ENCODE assay signal across 18 mouse cellular contexts in the genomic region with DNA sequence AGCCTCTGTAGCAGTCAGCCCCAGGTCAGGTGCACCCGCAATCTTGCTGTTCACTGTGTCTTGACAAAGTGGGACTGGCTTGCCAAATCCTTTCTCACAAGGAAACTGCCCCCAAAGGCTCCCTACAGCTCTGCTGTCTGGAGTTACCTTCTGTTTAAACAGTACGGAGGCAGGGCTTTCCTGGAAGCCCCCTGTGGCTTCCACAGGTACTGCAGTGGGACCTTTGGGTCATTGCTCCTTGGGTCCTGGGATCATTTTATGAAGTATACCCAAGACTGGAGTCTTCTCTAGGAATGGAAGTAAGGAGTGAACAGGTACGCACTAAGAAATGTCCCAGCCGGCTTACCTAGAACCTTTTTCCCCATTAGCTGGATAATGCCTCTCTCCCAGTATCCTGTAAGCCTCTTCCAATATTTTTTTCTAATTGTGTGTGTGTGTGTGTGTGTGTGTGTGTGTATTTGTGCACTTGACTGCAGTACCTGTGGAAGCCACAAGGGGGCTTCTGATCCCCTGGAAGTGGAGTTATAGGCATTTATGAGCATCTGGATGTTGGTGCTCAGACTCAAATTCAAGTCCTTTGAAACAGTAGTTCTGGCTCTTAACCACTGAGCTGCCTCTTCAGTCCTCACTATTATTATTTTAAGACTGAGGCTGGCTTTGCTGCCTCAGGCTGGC. TPM values are rescaled to one million over a fixed set of nuclear protein-coding genes. Genes with fewer than 3 reads are reported as not detected.
DNase-seq lines count a peak whose midpoint lies in the region; ATAC-seq and TF ChIP-seq lines count a peak whose summit lies in the region.
"Had no signal": no experiment of that assay in that cellular context is flagged by ENCODE, and none has a peak within 500 bp of the region (broad histone marks: within the 10 kb centered on the region; RNA-seq: fewer than 3 reads in every experiment).

No protein-coding gene starts in this region.

- in situ Hi-C loops in ES-E14 (cut with MboI; ENCODE audit: low sequenced_read_pairs in 2 of 2, unreplicated experiment in 2 of 2): no loop called here

- ATAC-seq in forebrain, postnatal 0 days: no peak
- ATAC-seq in forebrain, embryonic 13.5 days: no peak
- no peak for ATAC-seq in lung, embryonic 14.5 days (ENCODE audit: insufficient read depth)
- ATAC-seq: forebrain, embryonic 16.5 days had no signal

- H3K4me1 ChIP-seq in forebrain, postnatal 0 days (ENCODE audit: insufficient read depth): no peaks in the 10 kb centered on the region
- peaks cover 5% of the 10 kb centered on the region; the same call in 1 of the 2 replicates for H3K4me1 ChIP-seq in forebrain, embryonic 13.5 days
- H3K4me1 ChIP-seq in lung, embryonic 14.5 days (ENCODE audit: insufficient read depth): no peaks in the 10 kb centered on the region
- H3K4me1 ChIP-seq in ES-E14 (ENCODE audit: control insufficient read depth in 2 of 2, insufficient read depth in 2 of 2, low read length in 2 of 2, poor library complexity in 1 of 2): peaks cover 2 to 13% of the 10 kb centered on the region in 2 experiments; a peak in 2 of 4 replicates

- H3K4me3 ChIP-seq in forebrain, postnatal 0 days (ENCODE audit: low read depth, low read length): no peak overlapping the region
- H3K4me3 ChIP-seq in forebrain, embryonic 13.5 days: no peak overlapping the region
- H3K4me3 ChIP-seq in lung, embryonic 14.5 days (ENCODE audit: low read depth, low read length): no peak overlapping the region
- H3K4me3 ChIP-seq in ES-E14 (ENCODE audit: insufficient read depth in 1 of 2, low read depth in 1 of 2, low read length in 2 of 2, poor library complexity in 1 of 2, severe bottlenecking in 1 of 2): no peak overlapping the region
- H3K4me3 ChIP-seq in left cerebral cortex, adult 2 months: no peak overlapping the region
- H3K4me3 ChIP-seq: limb, embryonic 13.5 days had no signal

- H3K27ac ChIP-seq in forebrain, postnatal 0 days (ENCODE audit: low read depth, low read length): no peak overlapping the region
- no peak overlapping the region for H3K27ac ChIP-seq in forebrain, embryonic 13.5 days
- H3K27ac ChIP-seq in lung, embryonic 14.5 days (ENCODE audit: low read depth): no peak overlapping the region
- no peak overlapping the region for H3K27ac ChIP-seq in ES-E14 (ENCODE audit: insufficient read depth, low read depth, low read length, poor library complexity, severe bottlenecking)
- H3K27ac ChIP-seq in left cerebral cortex, adult 2 months: no peak overlapping the region
- H3K27ac ChIP-seq: limb, embryonic 13.5 days had no signal

- peak; percentile 40; the same call in 1 of the 2 replicates for TF ChIP-seq CTCF in forebrain, postnatal 0 days (IDR thresholded peaks at IDR 0.05; ENCODE audit: low read depth)
- peak; percentile 43; the same call in 1 of the 2 replicates for TF ChIP-seq CTCF in lung, embryonic 14.5 days (IDR thresholded peaks at IDR 0.05; ENCODE audit: low read depth)
- TF ChIP-seq CTCF in left cerebral cortex, adult 2 months (IDR thresholded peaks at IDR 0.05): no peak; the same call in 1 of the 2 replicates

- H3K9me3 ChIP-seq in forebrain, postnatal 0 days (ENCODE audit: low read length): no peaks in the 10 kb centered on the region
- no peaks in the 10 kb centered on the region for H3K9me3 ChIP-seq in forebrain, embryonic 13.5 days (replicated peaks)
- H3K9me3 ChIP-seq in lung, embryonic 14.5 days (ENCODE audit: low read depth, low read length): no peaks in the 10 kb centered on the region; the same call in 1 of the 2 replicates
- no peaks in the 10 kb centered on the region for H3K9me3 ChIP-seq in ES-E14 (ENCODE audit: control insufficient read depth, insufficient read depth, low read depth, low read length)
- H3K9me3 ChIP-seq: limb, embryonic 13.5 days had no signal

- H3K4me2 ChIP-seq in forebrain, postnatal 0 days (ENCODE audit: low read depth): no peak overlapping the region
- H3K4me2 ChIP-seq in forebrain, embryonic 13.5 days: no peak overlapping the region
- H3K4me2 ChIP-seq in lung, embryonic 14.5 days: no peak overlapping the region
- H3K4me2 ChIP-seq: heart, embryonic 11.5 days; limb, embryonic 13.5 days had no signal

- no peaks in the 10 kb centered on the region for H3K36me3 ChIP-seq in forebrain, postnatal 0 days (ENCODE audit: insufficient read depth)
- H3K36me3 ChIP-seq in forebrain, embryonic 13.5 days (ENCODE audit: poor library complexity, severe bottlenecking): no peaks in the 10 kb centered on the region
- H3K36me3 ChIP-seq in lung, embryonic 14.5 days (ENCODE audit: insufficient read depth): no peaks in the 10 kb centered on the region
- no peaks in the 10 kb centered on the region for H3K36me3 ChIP-seq in ES-E14 (ENCODE audit: control insufficient read depth, insufficient read depth, low read length, poor library complexity, severe bottlenecking)
- H3K36me3 ChIP-seq: limb, embryonic 13.5 days had no signal

- no peak for DNase-seq in forebrain, postnatal 0 days
- no peak for DNase-seq in lung, embryonic 14.5 days
- no peak for DNase-seq in lung, postnatal 4 days
- DNase-seq in ES-E14 (ENCODE audit: low read depth, low spot score): peak; percentile 44
- DNase-seq in naive thymus-derived CD4-positive, alpha-beta T cell, adult 2 months (ENCODE audit: low read depth): peak; percentile 29
- no peak for DNase-seq in left cerebral cortex, postnatal 36 days (ENCODE audit: low spot score in 2 of 2)
- no peak for DNase-seq in left cerebral cortex, adult 2 months (ENCODE audit: extremely low spot score in 1 of 2, low spot score in 2 of 2)
- DNase-seq: adrenal gland, postnatal 25 days; cerebellum, adult 11 months; gastrocnemius, postnatal 25 days; heart, postnatal 4 days; kidney, adult 11 months; thymus, postnatal 25 days had no signal

- 90% methylated on average over 4 of the region's 4 CpGs for WGBS in forebrain, postnatal 0 days
- 88% methylated on average over 4 of the region's 4 CpGs for WGBS in forebrain, embryonic 13.5 days
- 90% methylated on average over 4 of the region's 4 CpGs for WGBS in lung, embryonic 14.5 days

- no peaks in the 10 kb centered on the region for H3K27me3 ChIP-seq in forebrain, postnatal 0 days (ENCODE audit: insufficient read depth, low read length)
- no peaks in the 10 kb centered on the region for H3K27me3 ChIP-seq in forebrain, embryonic 13.5 days
- no peaks in the 10 kb centered on the region; the same call in 1 of the 2 replicates for H3K27me3 ChIP-seq in lung, embryonic 14.5 days (ENCODE audit: insufficient read depth, low read length)
- H3K27me3 ChIP-seq: limb, embryonic 13.5 days had no signal

- intact Hi-C loops in left cerebral cortex, postnatal 36 days (cut with DNase I): no loop called here
- intact Hi-C loops in left cerebral cortex, adult 2 months (cut with DNase I): no loop called here

- H3K9ac ChIP-seq in forebrain, postnatal 0 days: no peak overlapping the region
- H3K9ac ChIP-seq in forebrain, embryonic 13.5 days: no peak overlapping the region
- H3K9ac ChIP-seq in lung, embryonic 14.5 days: no peak overlapping the region
- H3K9ac ChIP-seq in ES-E14 (ENCODE audit: insufficient read depth, low read depth, low read length, poor library complexity, severe bottlenecking): no peak overlapping the region
- H3K9ac ChIP-seq: limb, embryonic 13.5 days had no signal

TF ChIP-seq in ES-E14, 5 proteins besides CTCF, POLR2A, EP300 and RAD21:
- TF ChIP-seq HCFC1 (IDR thresholded peaks at IDR 0.05; ENCODE audit: borderline replicate concordance, insufficient read depth, low read length) (no peak), ZNF384 (IDR thresholded peaks at IDR 0.05; ENCODE audit: low read depth, low read length) (peak; percentile 69), ZC3H11A (IDR thresholded peaks at IDR 0.05; ENCODE audit: borderline replicate concordance, low read depth, low read length) (0 out of 2 replicates have a peak, but pooled peaks have one; percentile 21), CHD2 (IDR thresholded peaks at IDR 0.05; ENCODE audit: low read depth, low read length) (no peak), MAFK (IDR thresholded peaks at IDR 0.05; ENCODE audit: insufficient read depth, low read depth, low read length) (no peak)
TF ChIP-seq in ES-E14: peak in this region for 2.

RNA-seq across cellular contexts. Expression of a gene that starts 28.0 kb away (rescaled TPM):
- 2.6 and 3.8 TPM in 2 replicates for total RNA-seq in forebrain, postnatal 0 days (2014; rRNA removed)
- 2.3 and 2.6 TPM in 2 replicates for polyA plus RNA-seq in forebrain, postnatal 0 days (2015; fragmentation: Nextera tagmentation; extraction: Ambion mirVana)
- polyA plus RNA-seq in forebrain, embryonic 13.5 days (2015; fragmentation: Nextera tagmentation; extraction: Ambion mirVana): 1.4 and 1.8 TPM in 2 replicates
- 7.5 and 9.1 TPM in 2 replicates for polyA plus RNA-seq in lung, embryonic 14.5 days (2014; fragmentation: Nextera tagmentation; extraction: Ambion mirVana)
- 0.21 and 0.22 TPM in 2 replicates for total RNA-seq in ES-E14 (2012; rRNA removed)
- 1 to 10 TPM; 2.3 to 2.6 TPM for total RNA-seq in left cerebral cortex, postnatal 36 days (2021)
- total RNA-seq in left cerebral cortex, adult 2 months (2021): 1 to 10 TPM; 2.4 to 2.5 TPM
- total RNA-seq: megakaryocyte-erythroid progenitor cell, adult 5-6 weeks had no signal

RNA-seq across cellular contexts. Expression of a gene that starts 53.1 kb away (rescaled TPM):
- 6.1 and 6.8 TPM in 2 replicates for total RNA-seq in forebrain, postnatal 0 days (2014; rRNA removed)
- 11.0 and 11.9 TPM in 2 replicates for polyA plus RNA-seq in forebrain, postnatal 0 days (2015; fragmentation: Nextera tagmentation; extraction: Ambion mirVana)
- 9.3 and 10.3 TPM in 2 replicates for polyA plus RNA-seq in forebrain, embryonic 13.5 days (2015; fragmentation: Nextera tagmentation; extraction: Ambion mirVana)
- 7.9 and 8.2 TPM in 2 replicates for polyA plus RNA-seq in lung, embryonic 14.5 days (2014; fragmentation: Nextera tagmentation; extraction: Ambion mirVana)
- 19.5 and 20.9 TPM in 2 replicates for total RNA-seq in ES-E14 (2012; rRNA removed)
- 1 to 10 TPM; 6.6 to 7.3 TPM for total RNA-seq in left cerebral cortex, postnatal 36 days (2021)
- total RNA-seq in left cerebral cortex, adult 2 months (2021): 1 to 10 TPM; 6.8 to 7.1 TPM

Comparison
In these comparisons a context has a peak if more than half of its experiments do, and no peak if none do; other contexts are left out.
1. DNase-seq: peak in ES-E14 (single experiment) and naive thymus-derived CD4-positive, alpha-beta T cell, adult 2 months (single experiment); none in forebrain, postnatal 0 days (single experiment), lung, embryonic 14.5 days (single experiment), lung, postnatal 4 days (0 of 2), left cerebral cortex, postnatal 36 days (0 of 2) and left cerebral cortex, adult 2 months (0 of 2).